Mouse (Mus musculus): ENCODE results near the gene Vmn1r33. TPM values are rescaled to one million over a fixed set of nuclear protein-coding genes. Genes with fewer than 3 reads are reported as not detected.
"Not testable (repeated sequence)": the region's sequence is repeated elsewhere in the genome, so short reads cannot be mapped to it uniquely, and the experiment has no call there.

Gene Vmn1r33
- total RNA-seq (2021) = not detected

- DNase-seq (ENCODE audit: extremely low spot score in 1 of 2, low spot score in 1 of 2) = not testable (repeated sequence)
Measured at GRCm38 (mm10) chr6:66618182-66618581, at the start of gene Vmn1r33. Gene Vmn1r33 (minus strand): TSS chr6:66618282.

- no peak for DNase-seq (ENCODE audit: extremely low spot score in 1 of 2, low spot score in 1 of 2)
Measured at GRCm38 (mm10) chr6:66643779-66644178, 25.7 kb upstream of the Vmn1r33 start, which contains the start of gene Vmn1r34. Gene Vmn1r34 (minus strand): TSS chr6:66643879.

- no peak for DNase-seq (ENCODE audit: extremely low spot score in 1 of 2, low spot score in 1 of 2)
Measured at GRCm38 (mm10) chr6:66595804-66596203, 22.3 kb downstream of the Vmn1r33 start.

Other genes with a start within 250 kb of the Vmn1r33 start
- gene Mad2l1, start 82.9 kb downstream of the Vmn1r33 start, total RNA-seq (2021) = 1 to 10 TPM; 5.7 to 5.9 TPM
- gene Vmn1r32, start 58.2 kb downstream of the Vmn1r33 start, total RNA-seq (2021) = not detected
- gene Vmn1r34, start 25.6 kb upstream of the Vmn1r33 start, total RNA-seq (2021) = not detected
- gene Vmn1r35, start 67.6 kb upstream of the Vmn1r33 start, total RNA-seq (2021) = not detected
- not detected for gene Vmn1r36, start 100.9 kb upstream of the Vmn1r33 start, total RNA-seq (2021)
- gene Vmn1r37, start 111.1 kb upstream of the Vmn1r33 start, total RNA-seq (2021) = not detected
- not detected for gene Vmn1r38, start 164.3 kb upstream of the Vmn1r33 start, total RNA-seq (2021)
- gene Vmn1r39, start 192.3 kb upstream of the Vmn1r33 start, total RNA-seq (2021) = not detected